Mouse (Mus musculus) kidney, adult 2 months (tissue): ENCODE data around the gene Faiml.
A peak's percentile ranks its signal among the peaks of the same experiment; 100 is the strongest.

Experiments
- CTCF ChIP-seq: fragments of 200-500 bp; conservative IDR thresholded peaks from 2 replicates; pipeline ENCODE4 v1.5.1; 2011; ENCODE audit warnings: low read depth, mild to moderate bottlenecking, control low read depth, low read length, moderate library complexity, mixed read lengths; ENCODE audit not compliant: insufficient read depth, insufficient read length
- POLR2A ChIP-seq: fragments of 200-500 bp; IDR thresholded peaks from one replicate; pipeline ENCODE4 v1.6.1; 2011; ENCODE audit warnings: low read depth, low read length, control low read depth

- TF ChIP-seq POLR2A (no peak), CTCF (peak; percentile 84)
Measured at GRCm38 (mm10) chr9:99242035-99242434, 5.0 kb upstream of the Faiml start.
